Mouse (Mus musculus): ENCODE measurements around the gene Ncam2. TPM values are rescaled to one million over a fixed set of nuclear protein-coding genes. Genes with fewer than 3 reads are reported as not detected.

Gene Ncam2
- polyA plus RNA-seq, 1 experiment, result not detected

- Histone ChIP-seq H3K27ac (ENCODE audit: control insufficient read depth, insufficient read depth, low read depth, low read length) (no peak overlapping the region), H3K36me3 (ENCODE audit: control insufficient read depth, insufficient read depth, low read length) (no peaks in the 10 kb centered on the region), H3K4me3 (ENCODE audit: control insufficient read depth, low read depth, low read length) (no peak overlapping the region), H3K4me1 (ENCODE audit: control insufficient read depth, insufficient read depth, low read length) (no peaks in the 10 kb centered on the region), H3K27me3 (ENCODE audit: control insufficient read depth, insufficient read depth, low read length) (no peaks in the 10 kb centered on the region)
- TF ChIP-seq CTCF (IDR thresholded peaks at IDR 0.05; ENCODE audit: control insufficient read depth, insufficient read depth, insufficient replicate concordance, low read depth, low read length), result no peak
- TF ChIP-seq POLR2A (IDR thresholded peaks at IDR 0.05; ENCODE audit: control insufficient read depth, low read depth, low read length), result no peak
Measured at GRCm38 (mm10) chr16:81651550-81651949, 451.1 kb downstream of the Ncam2 start.

DNA sequence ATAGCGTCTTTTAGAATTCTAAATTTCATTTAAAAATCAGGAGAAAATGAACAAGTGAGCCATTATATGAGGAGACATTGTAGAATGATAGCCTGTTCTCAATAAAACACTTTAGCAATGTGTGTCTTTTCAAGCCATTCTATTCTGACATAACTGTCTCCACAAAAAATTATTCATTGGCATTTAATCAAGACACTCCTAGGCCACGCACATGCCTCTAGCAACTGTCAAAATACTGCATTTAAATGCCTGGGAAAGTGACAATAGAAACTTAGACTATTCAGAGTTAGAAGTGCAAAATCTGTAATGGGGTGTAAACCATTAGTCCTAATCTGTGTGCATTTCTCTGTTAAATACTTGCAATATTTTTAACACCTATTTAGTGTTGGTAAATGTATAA is 456.1 kb downstream of the Ncam2 start:
- Histone ChIP-seq H3K27me3 (ENCODE audit: control insufficient read depth, insufficient read depth, low read length) (no peaks in the 10 kb centered on the region), H3K4me1 (ENCODE audit: control insufficient read depth, insufficient read depth, low read length) (no peaks in the 10 kb centered on the region), H3K4me3 (ENCODE audit: control insufficient read depth, low read depth, low read length) (no peak overlapping the region), H3K27ac (ENCODE audit: control insufficient read depth, insufficient read depth, low read depth, low read length) (no peak overlapping the region), H3K36me3 (ENCODE audit: control insufficient read depth, insufficient read depth, low read length) (no peaks in the 10 kb centered on the region)
- TF ChIP-seq CTCF (IDR thresholded peaks at IDR 0.05; ENCODE audit: control insufficient read depth, insufficient read depth, insufficient replicate concordance, low read depth, low read length), result no peak
- no peak for TF ChIP-seq POLR2A (IDR thresholded peaks at IDR 0.05; ENCODE audit: control insufficient read depth, low read depth, low read length)

DNA sequence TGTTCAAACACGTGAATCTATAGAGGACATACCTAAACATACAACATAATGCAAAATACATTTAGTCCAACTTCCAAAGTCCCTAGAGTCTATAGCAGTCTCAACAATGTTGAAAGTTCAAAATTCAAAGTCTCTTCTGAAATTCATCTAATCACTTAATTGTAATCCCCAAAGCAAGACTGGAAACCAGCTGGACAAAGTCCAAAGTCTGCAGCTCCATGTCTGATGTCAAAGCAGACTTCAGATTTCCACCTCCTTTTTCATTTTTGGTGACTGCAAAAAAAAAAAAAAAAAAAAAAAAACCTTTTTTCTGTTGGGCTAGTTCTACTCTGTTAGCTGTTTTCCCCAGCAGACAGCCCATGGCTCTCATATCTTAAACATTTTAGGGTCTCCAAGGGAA is 473.4 kb downstream of the Ncam2 start:
- no peaks in the 10 kb centered on the region for H3K36me3 ChIP-seq (ENCODE audit: control insufficient read depth, insufficient read depth, low read length)
- H3K27me3 ChIP-seq (ENCODE audit: control insufficient read depth, insufficient read depth, low read length), result no peaks in the 10 kb centered on the region
- no peak for TF ChIP-seq CTCF (IDR thresholded peaks at IDR 0.05; ENCODE audit: control insufficient read depth, insufficient read depth, insufficient replicate concordance, low read depth, low read length)
- no peak for TF ChIP-seq POLR2A (IDR thresholded peaks at IDR 0.05; ENCODE audit: control insufficient read depth, low read depth, low read length)
- H3K4me1 ChIP-seq (ENCODE audit: control insufficient read depth, insufficient read depth, low read length), result no peaks in the 10 kb centered on the region
- H3K4me3 ChIP-seq (ENCODE audit: control insufficient read depth, low read depth, low read length), result no peak overlapping the region
- H3K27ac ChIP-seq (ENCODE audit: control insufficient read depth, insufficient read depth, low read depth, low read length), result no peak overlapping the region

DNA sequence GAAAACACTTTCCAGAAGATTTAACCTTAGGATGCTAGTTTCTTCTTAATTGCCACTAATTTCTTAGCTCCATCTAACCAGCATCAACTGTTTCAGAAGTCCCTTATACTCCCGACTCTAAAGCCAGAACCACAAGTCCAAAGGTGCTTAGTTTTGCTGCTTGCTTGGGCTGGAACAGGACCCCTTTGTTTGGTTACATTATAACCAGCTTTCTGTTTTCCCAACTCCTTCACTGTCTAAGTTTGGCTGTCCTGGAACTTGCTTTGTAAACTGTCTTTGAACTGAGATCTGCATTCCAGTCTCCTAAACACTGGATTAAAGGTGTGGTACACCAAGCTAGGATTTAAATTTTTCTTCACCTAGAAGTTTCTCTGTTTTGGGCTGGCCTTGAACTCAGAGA is 475.0 kb downstream of the Ncam2 start:
- Histone ChIP-seq H3K36me3 (ENCODE audit: control insufficient read depth, insufficient read depth, low read length) (no peaks in the 10 kb centered on the region), H3K4me1 (ENCODE audit: control insufficient read depth, insufficient read depth, low read length) (no peaks in the 10 kb centered on the region), H3K27me3 (ENCODE audit: control insufficient read depth, insufficient read depth, low read length) (no peaks in the 10 kb centered on the region), H3K27ac (ENCODE audit: control insufficient read depth, insufficient read depth, low read depth, low read length) (no peak overlapping the region), H3K4me3 (ENCODE audit: control insufficient read depth, low read depth, low read length) (no peak overlapping the region)
- TF ChIP-seq POLR2A (IDR thresholded peaks at IDR 0.05; ENCODE audit: control insufficient read depth, low read depth, low read length) (no peak), CTCF (IDR thresholded peaks at IDR 0.05; ENCODE audit: control insufficient read depth, insufficient read depth, insufficient replicate concordance, low read depth, low read length) (no peak)

Data from testis, adult 2 months (tissue).